Mouse (Mus musculus) lung, adult 2 months (tissue): ENCODE measurements at regions not wholly inside any gene's neighbourhood (a gene's known extent, or its start where the extent isn't known, plus 50 kb on each side); places are given as distances from the start of the nearest gene placed in this dataset.

Experiments
- CTCF ChIP-seq: fragments of 200-500 bp; IDR thresholded peaks from 2 replicates; pipeline ENCODE4 v1.5.1; 2011; ENCODE audit warnings: mild to moderate bottlenecking, low read length, control low read depth; ENCODE audit not compliant: insufficient read depth
- POLR2A ChIP-seq: fragments of 200-500 bp; IDR thresholded peaks from 2 replicates; pipeline ENCODE4 v1.6.1; 2011; ENCODE audit warnings: low read depth, mild to moderate bottlenecking, control low read depth, low read length, borderline replicate concordance; ENCODE audit errors: extremely low read depth

DNA sequence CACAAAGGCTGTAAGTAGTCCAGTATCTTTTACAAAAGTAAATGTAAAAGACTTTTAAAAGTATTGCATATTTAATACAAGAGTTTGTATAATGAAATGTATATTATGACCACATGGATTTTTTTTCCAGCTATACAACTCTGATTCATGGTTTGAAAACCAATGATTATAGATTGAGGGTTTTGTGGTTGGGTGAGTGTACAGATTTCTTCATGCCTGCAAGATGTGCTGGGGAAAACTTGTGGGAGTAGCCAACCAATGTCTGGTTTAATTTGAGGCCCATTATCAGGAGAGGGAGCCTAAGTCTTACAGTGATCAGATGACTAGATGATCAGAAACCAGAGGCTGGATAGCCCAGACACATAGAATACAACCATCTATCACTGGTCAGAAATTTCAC, 402.8 kb upstream of the Cobl start:
- no peak for TF ChIP-seq CTCF
- no peak for TF ChIP-seq POLR2A
